Mouse (Mus musculus) B cell, adult 62 days (primary cell): ENCODE measurements around the gene Vmn1r91. TPM values are rescaled to one million over a fixed set of nuclear protein-coding genes. Genes with fewer than 3 reads are reported as not detected.

Experiments used
- total RNA-seq: library from RNA; stranded (reverse); gene quantifications from 4 replicates; pipeline ENCODE4 v1.2.4, GENCODE M21; 2023

Vmn1r91 gene
- not detected in 4 replicates for total RNA-seq

GRCm38 (mm10) chr7:20099380-20099779, at the start of gene Vmn1r91:
TSS of gene Vmn1r91 (plus strand) at chr7:20099680.

GRCm38 (mm10) chr7:20122479-20122878, 23.0 kb downstream of the Vmn1r91 start, which contains the start of gene Gm16442:
TSS of gene Gm16442 (minus strand) at chr7:20122579.

GRCm38 (mm10) chr7:20138988-20139387, 39.5 kb downstream of the Vmn1r91 start, which contains the start of gene Vmn1r93:
TSS of gene Vmn1r93 (minus strand) at chr7:20139088.

Other genes with a start within 250 kb of the Vmn1r91 start
- not detected in 4 replicates for gene Gm19345, start 247.7 kb upstream of the Vmn1r91 start, total RNA-seq
- 13.2 to 20.2 TPM (median 15.3 TPM) in 4 replicates for gene Ceacam16, start 238.4 kb upstream of the Vmn1r91 start, total RNA-seq
- gene Ceacam19, start 211.7 kb upstream of the Vmn1r91 start, total RNA-seq: not detected in 4 replicates
- gene Pvr, start 178.5 kb upstream of the Vmn1r91 start, total RNA-seq: 18.8 to 24.1 TPM (median 21.6 TPM) in 4 replicates
- not detected in 4 replicates for gene Igsf23, start 148.9 kb upstream of the Vmn1r91 start, total RNA-seq
- gene Ceacam20, start 134.3 kb upstream of the Vmn1r91 start, total RNA-seq: not detected in 4 replicates
- gene Nlrp9b, start 108.2 kb upstream of the Vmn1r91 start, total RNA-seq: not detected in 4 replicates
- gene Gm16442, start 22.9 kb downstream of the Vmn1r91 start, total RNA-seq: not detected in 4 replicates
- gene Vmn1r93, start 39.4 kb downstream of the Vmn1r91 start, total RNA-seq: not detected in 4 replicates
- not detected in 4 replicates for gene Vmn1r94, start 68.7 kb downstream of the Vmn1r91 start, total RNA-seq
- gene Vmn1r95, start 94.0 kb downstream of the Vmn1r91 start, total RNA-seq: not detected in 4 replicates
- gene Gm6164, start 105.9 kb downstream of the Vmn1r91 start, total RNA-seq: not detected in 4 replicates
- gene Gm4498, start 134.1 kb downstream of the Vmn1r91 start, total RNA-seq: not detected in 4 replicates
- not detected in 4 replicates for gene Gm5890, start 163.2 kb downstream of the Vmn1r91 start, total RNA-seq
- gene Gm4133, start 234.4 kb downstream of the Vmn1r91 start, total RNA-seq: not detected in 4 replicates